ENCODE assay signal across 8 mouse cellular contexts in the genomic region with DNA sequence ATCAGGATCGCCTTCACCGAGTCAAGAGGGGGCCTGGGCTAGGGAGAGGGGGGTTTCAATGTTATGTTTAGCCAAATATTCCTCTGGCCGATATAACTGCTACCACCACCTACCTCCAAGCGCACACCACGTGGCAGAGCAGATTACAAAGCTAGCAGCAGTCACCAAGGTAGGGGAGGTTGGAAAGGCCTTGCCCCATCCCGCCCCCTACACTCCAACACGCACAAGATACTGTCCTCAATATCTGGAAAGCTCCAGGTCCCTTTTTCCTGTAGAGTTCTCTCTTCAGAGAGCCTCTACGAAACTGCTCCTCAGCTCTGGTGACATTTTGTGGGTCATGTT.
DNase-seq lines count a peak whose midpoint lies in the region; ATAC-seq and TF ChIP-seq lines count a peak whose summit lies in the region.

No protein-coding gene starts in this region.

- intact Hi-C loops in heart, postnatal 14 days (cut with DNase I): loop anchor here (1.0 to 10.0 kb wide), 7 partner anchors 51 to 1279 kb away; partner anchors contain the start of gene Tbl1xr1

- WGBS in heart, embryonic 12.5 days: 3% methylated on average over 8 of the region's 8 CpGs
- 5% methylated on average over 7 of the region's 8 CpGs for WGBS in hindbrain, embryonic 11.5 days

- TF ChIP-seq CTCF in G1E (IDR thresholded peaks at IDR 0.05; ENCODE audit: low read depth, low read length): no peak

- H3K9ac ChIP-seq in heart, embryonic 12.5 days: no peak overlapping the region
- H3K9ac ChIP-seq in hindbrain, embryonic 11.5 days (ENCODE audit: low read depth, low read length): no peak overlapping the region

- H3K9me3 ChIP-seq in heart, embryonic 12.5 days (replicated peaks): no peaks in the 10 kb centered on the region
- no peaks in the 10 kb centered on the region for H3K9me3 ChIP-seq in G1E (replicated peaks)
- H3K9me3 ChIP-seq in hindbrain, embryonic 11.5 days (ENCODE audit: control insufficient read depth, low read length): no peaks in the 10 kb centered on the region

- no peaks in the 10 kb centered on the region for H3K27me3 ChIP-seq in heart, embryonic 12.5 days (replicated peaks)
- H3K27me3 ChIP-seq in G1E (ENCODE audit: insufficient read depth, low read length): peaks cover 18% of the 10 kb centered on the region; the same call in 1 of the 2 replicates
- no peaks in the 10 kb centered on the region for H3K27me3 ChIP-seq in hindbrain, embryonic 11.5 days (ENCODE audit: control insufficient read depth, insufficient read depth, low read length)

- peak overlapping the region; percentile 36 for H3K4me3 ChIP-seq in heart, embryonic 12.5 days
- H3K4me3 ChIP-seq in G1E (ENCODE audit: low read depth, low read length): peak overlapping the region; percentile 69
- H3K4me3 ChIP-seq in hindbrain, embryonic 11.5 days (ENCODE audit: low read depth, low read length): 0 out of 2 replicates have a peak overlapping the region, but pooled peaks have one; percentile 4

- H3K36me3 ChIP-seq in heart, embryonic 12.5 days: no peaks in the 10 kb centered on the region
- H3K36me3 ChIP-seq in G1E (replicated peaks): no peaks in the 10 kb centered on the region
- H3K36me3 ChIP-seq in hindbrain, embryonic 11.5 days (ENCODE audit: control insufficient read depth, insufficient read depth, low read length): no peaks in the 10 kb centered on the region

- peak overlapping the region; percentile 55; the same call in 1 of the 2 replicates for H3K27ac ChIP-seq in heart, embryonic 12.5 days (ENCODE audit: poor library complexity, severe bottlenecking)
- peak overlapping the region; percentile 78 for H3K27ac ChIP-seq in hindbrain, embryonic 11.5 days (ENCODE audit: low read depth, low read length)

- peaks cover 30% of the 10 kb centered on the region for H3K4me1 ChIP-seq in heart, embryonic 12.5 days (replicated peaks)
- peaks cover 43% of the 10 kb centered on the region for H3K4me1 ChIP-seq in G1E (ENCODE audit: insufficient read depth, low read depth, low read length)
- peaks cover 8% of the 10 kb centered on the region; the same call in 1 of the 2 replicates for H3K4me1 ChIP-seq in hindbrain, embryonic 11.5 days (replicated peaks; ENCODE audit: control insufficient read depth, insufficient read depth, low read length)

- no peak for ATAC-seq in heart, embryonic 12.5 days (ENCODE audit: insufficient number of reproducible peaks, low FRiP score)
- ATAC-seq in G1E (ENCODE audit: extremely low read depth, insufficient number of reproducible peaks, low FRiP score, poor library complexity, severe bottlenecking): no peak
- no peak for ATAC-seq in hindbrain, embryonic 11.5 days (ENCODE audit: low FRiP score)
- peak; percentile 33 for ATAC-seq in megakaryocyte progenitor cell, adult 5-6 weeks (replicated peaks; ENCODE audit: poor library complexity)

- peak overlapping the region; percentile 72 for H3K4me2 ChIP-seq in heart, embryonic 12.5 days
- peak overlapping the region; percentile 22 for H3K4me2 ChIP-seq in hindbrain, embryonic 11.5 days (replicated peaks; ENCODE audit: low read depth, low read length)

- no peak for DNase-seq in heart, postnatal 14 days
- no peak for DNase-seq in G1E (ENCODE audit: low spot score)
- no peak for DNase-seq in hindbrain, embryonic 11.5 days (ENCODE audit: low spot score)
- no peak for DNase-seq in right cerebral cortex, postnatal 14 days
- no peak for DNase-seq in right cerebral cortex, postnatal 4 days
- no peak for DNase-seq in testis, postnatal 14 days (ENCODE audit: low spot score)

Comparison
In these comparisons a context has a peak if more than half of its experiments do, and no peak if none do; other contexts are left out.
1. H3K4me3 ChIP-seq: peak in every context shown above with its lines; median percentile 69 in G1E; 36 in heart, embryonic 12.5 days; 4 in hindbrain, embryonic 11.5 days.